Mouse (Mus musculus): Measurements from ENCODE around the gene Crygc.
A peak's percentile ranks its signal among the peaks of the same experiment; 100 is the strongest.
"Not testable (repeated sequence)": the region's sequence is repeated elsewhere in the genome, so short reads cannot be mapped to it uniquely, and the experiment has no call there.

The Crygc gene

GRCm38 (mm10) chr1:65063352-65063751 lies 10.1 kb downstream of the Crygc start, which contains the start of gene Crygd:
Gene Crygd (minus strand): TSS chr1:65063452.
- ATAC-seq (ENCODE audit: low TSS enrichment), result no peak

GRCm38 (mm10) chr1:65052140-65052539 lies 21.3 kb downstream of the Crygc start:
- no peak for ATAC-seq (ENCODE audit: low TSS enrichment)

GRCm38 (mm10) chr1:65051696-65052095 lies 21.8 kb downstream of the Crygc start:
- ATAC-seq (ENCODE audit: low TSS enrichment), result no peak

- ATAC-seq (ENCODE audit: low TSS enrichment), result not testable (repeated sequence)
Measured at GRCm38 (mm10) chr1:65050952-65051351, 22.5 kb downstream of the Crygc start, which contains the start of gene Cryge. Gene Cryge (minus strand): TSS chr1:65051149.

GRCm38 (mm10) chr1:65048781-65049180 lies 24.7 kb downstream of the Crygc start:
- no peak for ATAC-seq (ENCODE audit: low TSS enrichment)

- peak; percentile 79 for ATAC-seq (ENCODE audit: low TSS enrichment)
Measured at GRCm38 (mm10) chr1:65046401-65047109, 26.9 kb downstream of the Crygc start.

GRCm38 (mm10) chr1:65043433-65043832 lies 30.1 kb downstream of the Crygc start:
- no peak for ATAC-seq (ENCODE audit: low TSS enrichment)

GRCm38 (mm10) chr1:65041837-65042236 lies 31.7 kb downstream of the Crygc start:
- no peak for ATAC-seq (ENCODE audit: low TSS enrichment)

GRCm38 (mm10) chr1:65040806-65041205 lies 32.7 kb downstream of the Crygc start:
- no peak for ATAC-seq (ENCODE audit: low TSS enrichment)

- ATAC-seq (ENCODE audit: low TSS enrichment), result no peak
Measured at GRCm38 (mm10) chr1:65039679-65040078, 33.8 kb downstream of the Crygc start.

- ATAC-seq (ENCODE audit: low TSS enrichment), result no peak
Measured at GRCm38 (mm10) chr1:65037542-65037941, 35.9 kb downstream of the Crygc start.

GRCm38 (mm10) chr1:65035513-65035912 lies 38.0 kb downstream of the Crygc start:
- no peak for ATAC-seq (ENCODE audit: low TSS enrichment)

GRCm38 (mm10) chr1:65032641-65033040 lies 40.8 kb downstream of the Crygc start, which contains the start of gene Akr1cl:
Gene Akr1cl (minus strand): TSS chr1:65032759.
- no peak for ATAC-seq (ENCODE audit: low TSS enrichment)

GRCm38 (mm10) chr1:65028206-65028605 lies 45.3 kb downstream of the Crygc start:
- ATAC-seq (ENCODE audit: low TSS enrichment), result no peak
